Mouse (Mus musculus): ENCODE results near the gene Upp2.

Upp2 gene

GRCm38 (mm10) chr2:58567066-58567810 is at the start of gene Upp2, which contains the start of gene Acvr1:
Gene Upp2, plus strand, starts transcription at chr2:58567298.
Gene Acvr1, minus strand, starts transcription at chr2:58567157.
- DNase-seq (ENCODE audit: low spot score): peak; percentile 90

GRCm38 (mm10) chr2:58518517-58518916 is 48.6 kb upstream of the Upp2 start:
- no peak for DNase-seq (ENCODE audit: low spot score)

- no peak for DNase-seq (ENCODE audit: low spot score)
These were observed 46.4 kb upstream of the Upp2 start for GRCm38 (mm10) chr2:58520727-58521126.

DNA sequence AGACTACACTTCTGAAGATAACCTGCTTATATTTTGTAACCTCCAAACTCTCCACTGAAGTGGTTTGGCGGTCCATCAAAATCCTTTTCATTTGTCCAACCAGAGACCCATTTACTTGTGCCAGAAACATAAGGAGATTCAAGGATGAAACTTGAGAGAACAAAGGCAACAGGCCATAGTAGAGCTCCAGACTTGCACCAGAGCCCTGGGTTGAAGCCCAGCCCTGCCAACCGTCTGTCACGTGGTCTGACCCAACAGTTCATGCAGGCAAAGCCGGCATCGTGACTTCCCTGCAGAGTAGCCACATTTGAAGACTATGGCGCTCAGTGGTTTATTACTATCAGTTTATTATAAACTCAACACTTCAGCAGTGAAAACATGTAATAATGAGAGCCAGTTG is 45.5 kb upstream of the Upp2 start:
- DNase-seq (ENCODE audit: low spot score): no peak

DNA sequence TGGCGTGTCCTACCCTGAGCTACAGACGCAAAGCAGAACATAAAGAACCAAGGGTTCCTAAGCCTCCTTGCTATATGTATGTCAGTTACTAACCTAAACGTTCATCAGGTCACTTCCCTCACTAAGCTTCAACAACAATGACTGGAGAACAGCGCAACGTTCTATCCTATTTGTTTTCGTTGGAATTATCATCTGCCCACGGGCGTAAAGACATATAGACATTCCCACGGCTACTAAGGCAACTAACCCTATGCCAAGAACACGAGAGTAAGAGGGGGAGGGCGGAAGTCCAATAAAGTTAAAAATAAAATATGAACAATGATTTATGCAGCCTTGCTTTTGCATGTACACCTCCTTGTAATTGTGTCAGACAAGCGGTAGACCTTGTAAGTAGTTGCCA is 44.0 kb upstream of the Upp2 start:
- DNase-seq (ENCODE audit: low spot score): no peak

DNA sequence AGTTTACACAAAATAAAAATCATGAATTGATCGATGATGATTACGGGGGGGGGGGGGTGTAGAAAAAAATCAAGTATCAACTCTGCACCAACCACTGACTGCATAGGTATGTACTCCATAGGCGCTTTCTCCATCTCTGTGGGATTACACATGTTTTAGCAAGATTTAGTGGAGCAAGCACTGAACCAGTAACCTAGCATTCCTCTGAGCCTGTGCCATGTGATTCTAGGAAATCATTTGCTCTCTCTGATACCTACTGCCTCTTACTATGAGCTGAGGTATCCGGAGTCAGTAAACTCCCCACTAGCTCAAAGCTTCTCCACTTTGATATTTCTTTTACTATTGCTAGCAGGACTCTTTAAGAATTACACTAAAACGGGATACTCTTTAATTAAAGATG is 43.2 kb upstream of the Upp2 start:
- no peak for DNase-seq (ENCODE audit: low spot score)

DNA sequence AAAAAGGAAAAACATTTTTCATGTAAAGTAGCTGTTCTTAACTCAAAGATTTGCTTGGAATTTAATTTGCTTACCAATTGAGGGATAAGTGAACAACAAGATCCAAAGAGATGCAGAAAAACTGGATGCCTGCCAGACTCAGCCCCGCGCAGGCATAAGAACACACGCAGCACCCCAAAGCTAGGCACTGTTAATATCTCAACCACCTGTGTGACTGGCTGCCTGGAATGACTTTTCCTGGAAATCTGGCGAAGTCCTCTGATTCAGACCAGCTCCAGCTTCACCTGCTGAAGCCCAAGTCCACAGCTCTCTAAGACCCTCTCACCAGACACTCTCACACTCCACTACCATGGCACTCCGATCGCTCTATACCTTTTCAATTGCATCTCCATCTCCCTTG is 42.7 kb upstream of the Upp2 start:
- no peak for DNase-seq (ENCODE audit: low spot score)

DNA sequence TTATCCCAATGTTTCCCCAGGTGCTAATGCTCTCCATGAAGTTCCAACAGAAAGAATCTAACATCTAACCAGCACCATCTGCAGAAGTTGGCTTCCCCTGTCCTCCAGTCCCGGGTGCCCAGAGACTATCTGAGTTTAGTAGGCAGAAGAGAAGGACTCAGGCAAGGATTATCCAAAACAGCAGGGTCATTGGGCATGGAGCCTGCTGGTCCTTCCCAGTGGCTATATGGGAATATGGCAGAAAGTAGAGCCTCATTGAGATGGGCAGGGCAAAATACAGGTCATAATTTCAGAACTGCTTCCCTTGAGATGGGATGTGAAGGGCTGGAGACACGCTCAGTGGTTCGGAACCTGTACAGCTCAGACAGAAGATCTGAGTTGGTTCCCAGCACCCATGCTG is 39.3 kb upstream of the Upp2 start:
- no peak for DNase-seq (ENCODE audit: low spot score)

GRCm38 (mm10) chr2:58529384-58529783 is 37.7 kb upstream of the Upp2 start:
- no peak for DNase-seq (ENCODE audit: low spot score)

DNA sequence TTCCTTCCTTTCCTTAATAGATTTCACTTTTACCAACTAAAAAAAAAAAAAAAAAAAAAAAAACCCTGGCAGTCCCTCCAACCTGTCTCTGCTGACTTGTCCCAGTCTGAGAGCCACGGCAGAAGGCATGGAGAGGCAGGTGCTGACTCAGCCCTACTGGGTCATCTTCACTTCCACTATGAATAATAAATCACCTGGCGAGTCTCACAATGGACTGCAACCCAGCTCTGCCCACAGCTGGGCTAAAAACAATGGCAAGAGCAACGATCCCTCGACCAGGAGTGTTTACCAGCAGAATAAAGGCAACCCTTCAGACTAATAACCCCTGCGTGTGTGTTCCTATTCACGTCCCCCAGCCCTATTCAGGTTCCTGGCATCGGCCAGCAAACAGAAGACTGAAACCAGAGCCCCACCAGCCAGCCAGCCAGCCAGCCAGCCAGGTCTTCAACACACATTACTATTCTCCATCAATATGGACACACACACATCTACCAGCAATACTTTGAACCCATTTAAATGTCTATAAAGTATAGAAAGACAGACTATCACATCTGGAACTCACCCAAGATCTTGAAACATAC is 37.1 kb upstream of the Upp2 start:
- DNase-seq (ENCODE audit: low spot score): no peak

DNA sequence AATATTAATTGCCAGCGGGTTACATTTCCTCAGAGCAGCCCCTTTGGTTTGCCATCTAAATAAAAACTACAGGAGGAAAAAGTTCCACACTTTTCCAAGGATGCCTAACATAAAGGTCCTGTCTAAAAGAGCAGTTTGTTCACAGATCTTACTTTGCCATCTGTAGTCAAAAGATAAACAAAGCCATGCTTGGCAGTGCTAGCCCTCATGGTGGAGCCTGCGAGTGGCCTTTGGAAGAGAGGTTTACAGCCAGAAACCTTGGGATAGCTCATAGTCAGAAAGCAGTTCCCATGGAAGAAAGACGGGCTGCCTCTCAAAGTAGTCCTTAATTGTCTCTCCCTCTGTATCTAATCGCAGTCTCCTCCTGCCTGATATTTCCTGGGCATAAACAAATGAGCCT is 36.6 kb upstream of the Upp2 start:
- no peak for DNase-seq (ENCODE audit: low spot score)

- DNase-seq (ENCODE audit: low spot score): peak; percentile 88
These were observed 34.7 kb upstream of the Upp2 start for GRCm38 (mm10) chr2:58532260-58532850.

GRCm38 (mm10) chr2:58533521-58534001 is 33.5 kb upstream of the Upp2 start:
- peak; percentile 74 for DNase-seq (ENCODE audit: low spot score)

GRCm38 (mm10) chr2:58534379-58534778 is 32.7 kb upstream of the Upp2 start:
- DNase-seq (ENCODE audit: low spot score): no peak

GRCm38 (mm10) chr2:58535233-58535632 is 31.9 kb upstream of the Upp2 start:
- no peak for DNase-seq (ENCODE audit: low spot score)

GRCm38 (mm10) chr2:58536796-58537195 is 30.3 kb upstream of the Upp2 start:
- DNase-seq (ENCODE audit: low spot score): no peak

DNA sequence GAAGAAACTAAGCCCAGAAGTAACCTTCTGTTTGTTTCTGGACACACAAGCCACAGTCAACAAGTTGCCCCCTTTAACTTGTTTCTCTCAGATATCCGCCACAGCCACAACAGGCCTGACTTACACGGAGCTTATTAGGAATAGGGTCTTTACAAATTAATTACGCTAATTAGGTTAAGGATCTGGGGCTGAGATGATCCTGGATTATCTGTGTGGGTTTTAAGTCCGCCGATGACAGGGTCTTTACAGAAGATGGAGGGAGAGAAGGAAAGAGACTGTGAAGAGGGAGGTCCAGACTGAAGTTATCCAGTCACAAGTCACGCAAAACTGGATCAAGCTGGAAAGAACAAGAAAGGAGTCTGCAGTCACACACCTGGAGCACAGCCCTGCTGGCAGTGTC is 28.9 kb upstream of the Upp2 start:
- DNase-seq (ENCODE audit: low spot score): no peak

GRCm38 (mm10) chr2:58543252-58543651 is 23.8 kb upstream of the Upp2 start:
- no peak for DNase-seq (ENCODE audit: low spot score)

DNA sequence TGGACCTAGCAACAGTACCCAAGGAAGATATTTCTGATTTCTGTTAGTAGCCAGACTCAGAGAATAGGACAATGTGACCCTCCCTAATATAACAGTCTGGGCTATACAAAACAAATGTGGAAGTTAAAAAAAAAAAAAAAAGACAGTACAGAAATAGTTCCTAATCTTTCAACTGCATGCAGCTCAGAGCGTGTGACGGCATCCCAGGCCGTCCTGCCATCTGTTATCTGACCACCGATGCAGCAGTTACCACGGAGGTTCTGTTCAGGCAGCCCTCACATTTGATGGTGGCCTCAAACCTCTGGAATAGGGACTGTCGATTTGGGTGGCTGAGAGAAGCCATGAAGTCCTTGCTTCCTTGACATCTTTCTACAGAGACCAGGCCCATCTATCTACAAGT is 22.7 kb upstream of the Upp2 start:
- no peak for DNase-seq (ENCODE audit: low spot score)

- DNase-seq (ENCODE audit: low spot score): no peak
These were observed 20.8 kb upstream of the Upp2 start for GRCm38 (mm10) chr2:58546264-58546663.

- DNase-seq (ENCODE audit: low spot score): no peak
These were observed 18.2 kb upstream of the Upp2 start for GRCm38 (mm10) chr2:58548943-58549342.

DNA sequence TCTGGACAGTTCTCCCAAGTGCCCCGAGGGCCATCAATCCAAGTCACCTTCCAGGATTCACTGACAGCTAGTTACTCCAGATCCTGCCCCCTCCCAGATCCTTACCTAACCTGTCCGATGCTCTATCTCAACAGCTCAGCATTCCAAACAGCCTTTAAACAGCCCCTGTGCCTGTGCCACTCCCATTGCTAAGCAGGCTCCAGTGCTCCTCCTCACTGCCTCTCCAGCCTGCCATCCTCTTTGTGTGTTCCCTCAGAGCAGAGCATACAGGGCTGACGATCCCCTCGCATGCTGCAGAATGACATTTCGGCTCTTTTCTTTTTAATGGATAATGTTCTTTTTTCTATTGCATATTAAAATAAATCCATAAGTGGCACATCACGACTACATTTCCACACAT is 17.1 kb upstream of the Upp2 start:
- no peak for DNase-seq (ENCODE audit: low spot score)

GRCm38 (mm10) chr2:58550488-58550887 is 16.6 kb upstream of the Upp2 start:
- DNase-seq (ENCODE audit: low spot score): no peak

All from embryo, embryonic 10.5 days (tissue).